Mouse (Mus musculus): ENCODE data around the gene Tnfaip8l2.

GRCm38 (mm10) chr3:95135433-95136052 is 6.6 kb downstream of the Tnfaip8l2 start:
- TF ChIP-seq CTCF (IDR thresholded peaks at IDR 0.05; ENCODE audit: low read depth, low read length) (no peak), POLR2A (IDR thresholded peaks at IDR 0.05; ENCODE audit: extremely low read depth, insufficient read depth, low read length) (no peak)

All from liver, adult 2 months (tissue).